Mouse (Mus musculus) limb, embryonic 11.5 days (tissue): Measurements from ENCODE around the gene Fgfr2. TPM values are rescaled to one million over a fixed set of nuclear protein-coding genes. Genes with fewer than 3 reads are reported as not detected.

Source experiments
- ATAC-seq: fragments of 200-750 bp; cut with Nextera tagmentation; 2 replicates; pipeline ENCODE4 v1.8.0; 2017; ENCODE audit warnings: low read depth; ENCODE audit not compliant: insufficient number of reproducible peaks, low FRiP score, low TSS enrichment
- DNase-seq: peaks from one replicate; pipeline ENCODE4 v3.0.0-alpha.2; 2015; ENCODE audit warnings: low spot score
- H3K27ac ChIP-seq: fragments of 300-500 bp; sonication (generic); replicated peaks from 2 replicates; pipeline ENCODE4 v1.5.1; 2014; ENCODE audit warnings: low read depth, mild to moderate bottlenecking, low read length
- H3K27me3 ChIP-seq: fragments of 300-500 bp; sonication (generic); 2 replicates; pipeline ENCODE4 v1.6.1; 2014; ENCODE audit warnings: mild to moderate bottlenecking, low read length, mixed read lengths; ENCODE audit not compliant: control insufficient read depth, insufficient read depth
- H3K36me3 ChIP-seq: fragments of 300-500 bp; sonication (generic); 2 replicates; pipeline ENCODE4 v1.6.1; 2014; ENCODE audit warnings: mild to moderate bottlenecking, low read length, moderate library complexity, mixed read lengths; ENCODE audit not compliant: control insufficient read depth, insufficient read depth
- H3K4me1 ChIP-seq: fragments of 300-500 bp; sonication (generic); 2 replicates; pipeline ENCODE4 v1.6.1; 2014; ENCODE audit warnings: low read length, mixed read lengths; ENCODE audit not compliant: control insufficient read depth, insufficient read depth
- H3K4me2 ChIP-seq: fragments of 300-500 bp; sonication (generic); 2 replicates; pipeline ENCODE4 v1.6.1; 2014; ENCODE audit warnings: low read depth, mild to moderate bottlenecking, moderate library complexity; ENCODE audit not compliant: severe bottlenecking
- H3K4me3 ChIP-seq: fragments of 300-500 bp; sonication (generic); 2 replicates; pipeline ENCODE4 v1.5.1; 2014; ENCODE audit warnings: low read depth, low read length
- H3K9ac ChIP-seq: fragments of 300-500 bp; sonication (generic); 2 replicates; pipeline ENCODE4 v1.6.1; 2014; ENCODE audit warnings: mild to moderate bottlenecking, low read length
- H3K9me3 ChIP-seq: fragments of 300-500 bp; sonication (generic); 2 replicates; pipeline ENCODE4 v1.6.1; 2016; ENCODE audit warnings: low read length; ENCODE audit not compliant: control insufficient read depth
- WGBS: fragments of 180-500 bp; shearing (Covaris S2); extraction: QIAGEN DNeasy Blood & Tissue Kit; methylation state at CpG from one replicate; pipeline ENCODE4 v1.1.7; 2014; 5-methylcytosine and 5-hydroxymethylcytosine counted together
- polyA plus RNA-seq: library from polyadenylated mRNA; unstranded; fragments of >200 nt; fragmentation: Nextera tagmentation; extraction: Ambion mirVana; gene quantifications from 2 replicates; pipeline ENCODE4 v1.2.1, GENCODE M21; 2014

Fgfr2 gene
- polyA plus RNA-seq, 1 experiment from 2014 or later, result 60.1 TPM

GRCm38 (mm10) chr7:131264251-131264650 lies 1858.9 kb downstream of the Fgfr2 start:
- H3K27ac ChIP-seq, result no peak overlapping the region
- no peaks in the 10 kb centered on the region for H3K9me3 ChIP-seq
- WGBS, result 87% methylated on average over 4 of the region's 4 CpGs
- no peak for ATAC-seq
- H3K4me1 ChIP-seq, result no peaks in the 10 kb centered on the region
- H3K4me3 ChIP-seq, result no peak overlapping the region
- H3K36me3 ChIP-seq, result no peaks in the 10 kb centered on the region
- no peak for DNase-seq
- no peak overlapping the region for H3K9ac ChIP-seq
- no peak overlapping the region for H3K4me2 ChIP-seq
- no peaks in the 10 kb centered on the region for H3K27me3 ChIP-seq

DNA sequence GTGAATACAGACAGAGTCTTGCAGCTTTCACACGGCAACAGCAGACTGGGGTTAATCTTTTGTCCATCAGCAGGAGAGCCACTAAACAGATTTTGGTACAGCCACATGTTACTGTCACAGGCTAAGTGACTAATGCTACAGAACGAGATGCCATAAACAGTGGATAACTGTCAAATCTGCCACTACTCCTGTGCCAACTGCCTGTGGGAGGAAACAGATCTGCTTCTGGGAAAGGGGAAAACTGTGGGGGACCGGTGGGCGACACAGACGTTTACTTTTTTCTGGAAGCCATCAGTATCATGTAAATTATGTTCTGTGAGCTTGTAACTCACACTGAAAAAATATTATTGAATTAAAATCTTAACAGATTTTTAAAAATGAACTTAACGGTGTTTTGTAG lies 1862.2 kb downstream of the Fgfr2 start:
- Histone ChIP-seq H3K27ac (no peak overlapping the region), H3K4me1 (no peaks in the 10 kb centered on the region), H3K27me3 (no peaks in the 10 kb centered on the region), H3K4me2 (no peak overlapping the region), H3K4me3 (no peak overlapping the region), H3K9me3 (no peaks in the 10 kb centered on the region), H3K36me3 (no peaks in the 10 kb centered on the region), H3K9ac (no peak overlapping the region)
- no peak for ATAC-seq
- WGBS, result 64% methylated on average over 6 of the region's 6 CpGs
- no peak for DNase-seq

DNA sequence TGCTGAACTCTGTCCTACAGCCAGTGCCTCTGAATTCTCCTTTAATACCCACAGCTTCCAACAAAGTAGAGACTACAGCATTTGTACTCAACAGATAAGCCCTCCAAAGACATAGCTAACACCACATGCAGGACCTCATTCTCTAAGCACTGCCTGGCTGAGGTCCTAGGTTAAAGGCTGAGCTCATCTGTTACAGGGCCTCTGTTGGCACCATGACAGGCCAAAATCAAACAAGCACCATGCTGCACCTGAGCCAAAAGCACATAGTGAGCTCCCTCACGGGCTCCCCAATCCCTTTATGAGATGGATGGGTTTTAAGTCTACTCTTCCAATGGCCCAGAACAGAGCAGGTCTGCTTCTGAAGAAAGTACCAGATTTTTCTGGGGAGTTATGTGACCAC lies 1865.8 kb downstream of the Fgfr2 start:
- no peaks in the 10 kb centered on the region for H3K9me3 ChIP-seq
- no peak overlapping the region for H3K9ac ChIP-seq
- 64% methylated on average over 1 of the region's 1 CpGs for WGBS
- H3K36me3 ChIP-seq, result no peaks in the 10 kb centered on the region
- H3K4me3 ChIP-seq, result no peak overlapping the region
- ATAC-seq, result no peak
- DNase-seq, result no peak
- no peaks in the 10 kb centered on the region for H3K4me1 ChIP-seq
- no peaks in the 10 kb centered on the region for H3K27me3 ChIP-seq
- H3K27ac ChIP-seq, result no peak overlapping the region
- no peak overlapping the region for H3K4me2 ChIP-seq

DNA sequence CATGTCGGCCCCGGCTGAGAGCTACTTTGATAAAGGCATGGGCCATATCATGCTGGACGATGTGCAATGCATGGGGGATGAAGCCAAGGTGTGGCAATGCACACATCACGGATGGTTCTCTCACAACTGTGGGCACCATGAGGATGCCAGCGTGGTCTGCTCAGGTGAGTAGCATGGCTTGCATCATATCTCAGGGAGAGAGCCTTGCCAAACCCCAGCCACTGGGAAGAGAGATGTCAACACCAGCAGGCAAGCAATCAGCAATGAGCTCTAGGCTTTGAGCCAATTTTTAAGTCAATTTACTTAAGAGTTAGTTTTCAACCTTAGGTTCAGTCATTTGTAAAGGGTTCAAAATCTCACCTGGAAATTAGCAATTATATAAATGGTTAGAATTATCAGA lies 1866.3 kb downstream of the Fgfr2 start:
- Histone ChIP-seq H3K27ac (no peak overlapping the region), H3K9me3 (no peaks in the 10 kb centered on the region), H3K4me1 (no peaks in the 10 kb centered on the region), H3K4me2 (no peak overlapping the region), H3K9ac (no peak overlapping the region), H3K27me3 (no peaks in the 10 kb centered on the region), H3K4me3 (no peak overlapping the region), H3K36me3 (no peaks in the 10 kb centered on the region)
- 92% methylated on average over 5 of the region's 5 CpGs for WGBS
- DNase-seq (no peak), ATAC-seq (no peak)

- Histone ChIP-seq H3K27ac (no peak overlapping the region), H3K4me2 (no peak overlapping the region), H3K36me3 (no peaks in the 10 kb centered on the region), H3K9me3 (no peaks in the 10 kb centered on the region), H3K27me3 (no peaks in the 10 kb centered on the region), H3K9ac (no peak overlapping the region), H3K4me1 (no peaks in the 10 kb centered on the region), H3K4me3 (no peak overlapping the region)
- WGBS, result 25% methylated on average over 1 of the region's 1 CpGs
- DNase-seq (peak; percentile 27), ATAC-seq (no peak)
These were observed 1878.2 kb downstream of the Fgfr2 start for GRCm38 (mm10) chr7:131244993-131245392.

DNA sequence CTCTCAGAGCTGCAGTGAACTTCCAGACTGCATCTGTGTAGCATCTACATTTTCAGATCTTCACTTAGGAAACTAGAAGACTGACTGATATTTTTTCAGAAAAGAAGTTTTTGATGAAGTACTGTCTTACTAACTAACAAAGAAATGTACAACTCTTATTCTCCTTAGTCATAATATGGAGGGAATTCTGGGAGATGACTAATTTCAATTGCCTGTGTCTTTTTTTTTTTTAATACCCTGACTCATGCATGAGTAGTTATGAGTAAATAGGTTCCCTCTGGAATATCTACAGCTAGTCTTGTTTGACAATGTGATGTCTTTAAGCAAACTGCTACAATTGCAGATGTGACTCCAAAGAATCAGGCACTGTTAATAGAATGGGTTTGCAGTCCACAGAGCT lies 1887.1 kb downstream of the Fgfr2 start:
- ATAC-seq, result no peak
- no peak for DNase-seq
- H3K4me2 ChIP-seq, result no peak overlapping the region
- H3K9ac ChIP-seq, result no peak overlapping the region
- no peak overlapping the region for H3K27ac ChIP-seq
- H3K4me1 ChIP-seq, result no peaks in the 10 kb centered on the region
- H3K4me3 ChIP-seq, result no peak overlapping the region
- H3K9me3 ChIP-seq, result no peaks in the 10 kb centered on the region
- H3K36me3 ChIP-seq, result no peaks in the 10 kb centered on the region
- H3K27me3 ChIP-seq, result no peaks in the 10 kb centered on the region

DNA sequence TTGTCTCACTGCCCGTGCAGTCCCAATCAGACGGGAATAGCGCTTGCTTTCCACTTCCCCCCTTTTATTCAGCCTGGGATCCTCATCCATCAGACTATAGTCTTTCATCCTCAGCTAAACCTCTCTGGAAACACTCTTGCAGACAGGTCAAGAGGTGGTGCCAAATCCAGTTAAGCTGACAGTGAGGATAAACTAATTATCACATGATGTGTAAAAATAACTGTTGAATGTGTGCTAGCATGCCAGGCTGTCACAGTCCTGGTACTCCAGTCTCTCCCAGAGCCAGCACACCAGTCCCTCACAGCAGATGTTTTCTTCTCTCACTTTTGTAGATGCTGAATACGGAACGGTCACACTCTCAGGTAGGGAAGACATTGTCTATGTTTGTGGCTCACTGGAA lies 1900.1 kb downstream of the Fgfr2 start:
- ATAC-seq, result no peak
- 53% methylated on average over 5 of the region's 5 CpGs for WGBS
- Histone ChIP-seq H3K9me3 (no peaks in the 10 kb centered on the region), H3K4me1 (no peaks in the 10 kb centered on the region), H3K36me3 (no peaks in the 10 kb centered on the region), H3K27me3 (no peaks in the 10 kb centered on the region), H3K27ac (no peak overlapping the region), H3K9ac (no peak overlapping the region), H3K4me3 (no peak overlapping the region), H3K4me2 (no peak overlapping the region)
- no peak for DNase-seq

DNA sequence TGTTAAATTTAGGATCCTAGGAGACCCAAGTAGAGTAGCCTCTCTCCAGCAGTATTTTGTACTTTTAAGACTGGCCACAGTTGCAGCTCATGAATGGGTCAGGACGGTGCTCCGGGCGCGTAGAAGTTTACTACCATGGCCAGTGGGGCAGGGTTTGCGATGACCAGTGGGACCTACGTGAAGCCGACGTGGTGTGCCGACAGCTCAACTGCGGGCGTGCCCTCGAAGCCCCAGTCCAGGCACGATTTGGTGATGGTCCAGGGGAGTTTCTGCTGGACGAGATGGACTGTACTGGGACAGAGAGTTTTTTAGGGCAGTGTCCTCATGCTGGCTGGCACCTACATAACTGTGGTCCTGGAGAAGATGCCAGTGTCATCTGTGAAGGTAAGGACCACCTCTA lies 1935.2 kb downstream of the Fgfr2 start:
- 92% methylated on average over 14 of the region's 14 CpGs for WGBS

GRCm38 (mm10) chr7:131187047-131187446 lies 1936.1 kb downstream of the Fgfr2 start:
- H3K4me2 ChIP-seq, result no peak overlapping the region
- DNase-seq, result no peak
- ATAC-seq, result no peak

More for the DNA sequence above, 1935.2 kb downstream of the Fgfr2 start:
- Histone ChIP-seq H3K36me3 (no peaks in the 10 kb centered on the region), H3K9ac (no peak overlapping the region), H3K27me3 (no peaks in the 10 kb centered on the region), H3K9me3 (no peaks in the 10 kb centered on the region), H3K4me2 (no peak overlapping the region), H3K4me1 (no peaks in the 10 kb centered on the region), H3K27ac (no peak overlapping the region), H3K4me3 (no peak overlapping the region)
- DNase-seq (no peak), ATAC-seq (no peak)

More at GRCm38 (mm10) chr7:131187047-131187446, 1936.1 kb downstream of the Fgfr2 start:
- 78% methylated on average over 8 of the region's 8 CpGs for WGBS
- no peak overlapping the region for H3K4me3 ChIP-seq
- no peaks in the 10 kb centered on the region for H3K36me3 ChIP-seq
- no peak overlapping the region for H3K9ac ChIP-seq
- no peaks in the 10 kb centered on the region for H3K4me1 ChIP-seq
- H3K27ac ChIP-seq, result no peak overlapping the region
- H3K27me3 ChIP-seq, result no peaks in the 10 kb centered on the region
- H3K9me3 ChIP-seq, result no peaks in the 10 kb centered on the region
